Mouse (Mus musculus): ENCODE results near the gene Frmpd4.

Frmpd4 gene

DNA sequence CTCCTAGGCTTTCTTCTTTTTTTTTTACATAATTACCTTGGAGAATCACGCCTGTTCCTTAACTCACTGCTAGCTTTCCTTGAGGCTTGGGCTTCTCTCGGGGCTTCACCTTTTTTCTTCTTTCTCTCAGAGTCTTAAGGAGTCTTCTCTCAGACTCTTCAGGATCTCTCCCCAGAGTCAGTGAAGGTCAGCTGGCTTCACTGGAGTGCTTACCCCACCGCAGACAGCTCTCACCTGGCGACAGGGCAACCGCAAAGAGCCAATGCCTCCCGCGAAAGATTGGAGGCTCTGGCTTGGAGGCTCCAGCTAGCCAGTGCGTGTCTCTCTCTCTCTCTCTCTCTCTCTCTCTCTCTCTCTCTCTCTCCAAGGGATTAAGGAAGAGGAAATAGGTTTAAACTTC lies 453.0 kb downstream of the Frmpd4 start:
- no peak for DNase-seq (ENCODE audit: low spot score)

DNA sequence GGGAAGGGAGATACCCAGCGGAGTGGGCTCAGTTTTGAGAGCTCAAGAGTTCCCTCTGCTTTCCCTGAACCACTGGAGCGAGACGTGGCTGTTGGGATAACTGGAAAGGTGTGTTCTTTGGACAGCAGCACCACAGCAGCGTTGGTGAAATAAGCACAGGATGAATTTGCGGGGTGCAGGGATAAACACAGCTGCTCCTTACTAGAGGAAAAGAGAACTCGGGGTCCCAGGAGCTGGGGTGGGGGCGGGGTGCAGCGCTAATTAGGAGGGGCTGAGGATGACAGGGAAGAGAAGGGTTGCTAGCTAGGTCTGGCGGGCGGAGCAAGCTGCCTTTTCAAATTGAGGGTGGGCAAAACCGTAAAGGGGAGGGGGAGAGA lies 453.5 kb downstream of the Frmpd4 start:
- DNase-seq (ENCODE audit: low spot score) = no peak

DNA sequence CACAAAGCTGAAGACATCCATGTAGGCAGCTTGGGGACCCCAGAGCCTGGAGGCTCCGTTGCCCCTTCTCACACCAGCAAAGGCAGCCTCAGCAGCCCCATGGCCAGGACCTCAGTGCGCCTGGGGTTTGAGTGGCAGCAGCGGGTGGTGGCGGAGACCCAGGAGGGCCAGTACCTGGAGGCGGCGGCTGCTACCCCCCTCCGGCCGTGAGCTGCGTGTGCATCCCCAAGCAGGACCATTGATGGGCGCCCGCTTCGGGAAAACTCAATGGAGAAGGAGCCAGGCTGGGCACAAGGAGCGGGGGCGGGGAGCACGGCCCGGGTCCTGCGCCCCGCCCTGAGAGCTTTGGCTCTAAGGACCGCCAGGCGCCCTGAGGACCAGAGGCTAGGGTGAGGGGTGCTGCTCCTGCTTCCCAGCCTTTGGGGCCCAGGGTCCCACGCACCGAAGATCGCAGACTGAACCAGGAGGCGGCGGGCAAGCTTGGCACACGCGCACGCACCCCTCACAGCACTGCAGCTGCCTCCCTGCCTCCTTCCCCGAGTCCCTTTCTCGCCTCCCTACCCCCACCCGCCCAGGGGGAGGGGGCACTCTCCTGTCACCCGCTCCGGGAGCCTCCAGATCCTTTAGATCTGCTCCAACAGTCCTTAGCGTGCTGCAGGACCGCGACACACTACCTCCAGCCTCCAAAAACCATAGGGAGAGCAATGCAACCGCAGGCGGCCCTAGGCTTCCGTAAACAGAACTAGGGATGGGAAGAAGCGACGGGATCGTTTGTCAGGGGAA lies 454.0 kb downstream of the Frmpd4 start:
- DNase-seq (ENCODE audit: low spot score) = peak; percentile 4

DNA sequence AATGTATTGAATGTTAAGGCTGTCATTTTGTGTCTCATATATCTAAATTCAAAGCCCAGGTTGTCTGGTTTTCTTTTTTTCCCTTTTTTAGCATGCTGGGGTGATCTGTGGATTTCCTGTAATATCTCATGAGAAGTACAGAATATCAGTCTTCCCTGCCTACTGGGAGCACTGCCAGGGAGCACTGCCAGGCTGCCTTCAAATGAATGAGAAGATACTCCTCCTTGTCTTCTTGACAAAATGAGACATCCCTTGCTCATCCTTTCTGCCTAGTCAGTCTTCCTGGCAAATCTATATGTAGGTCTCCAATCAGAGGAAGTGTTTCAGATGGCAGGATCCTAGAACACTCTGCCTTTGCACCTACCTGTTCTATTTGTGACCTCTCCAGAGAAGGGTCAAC lies 535.4 kb downstream of the Frmpd4 start:
- DNase-seq (ENCODE audit: low spot score) = no peak

DNA sequence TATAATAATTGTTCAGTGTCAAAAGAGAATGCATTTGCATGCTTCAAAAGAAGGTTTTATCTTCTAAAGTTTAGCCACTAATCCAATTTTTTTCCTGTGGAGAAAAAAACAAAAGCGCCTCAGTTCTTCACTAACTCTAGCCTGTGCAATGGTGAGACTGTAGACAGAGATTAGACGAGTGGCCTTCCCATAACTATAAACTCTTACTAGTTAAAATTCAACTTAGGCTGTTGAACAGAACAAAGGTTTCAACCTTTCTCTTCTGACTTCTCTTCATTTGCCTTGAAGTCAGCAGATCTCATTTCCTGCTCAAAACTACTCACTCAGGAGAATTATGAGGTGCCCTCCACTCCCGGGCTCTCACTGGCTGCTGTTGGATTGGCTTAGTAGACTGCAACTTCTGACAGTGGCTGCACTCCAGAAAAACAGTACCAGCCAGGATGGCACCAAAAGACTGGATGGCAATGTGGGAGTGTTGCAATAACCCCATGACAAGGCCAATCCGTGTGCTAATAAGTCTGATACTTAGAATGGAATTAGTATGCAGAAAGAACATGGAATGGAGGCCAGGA lies 556.4 kb downstream of the Frmpd4 start:
- DNase-seq (ENCODE audit: low spot score) = no peak

DNA sequence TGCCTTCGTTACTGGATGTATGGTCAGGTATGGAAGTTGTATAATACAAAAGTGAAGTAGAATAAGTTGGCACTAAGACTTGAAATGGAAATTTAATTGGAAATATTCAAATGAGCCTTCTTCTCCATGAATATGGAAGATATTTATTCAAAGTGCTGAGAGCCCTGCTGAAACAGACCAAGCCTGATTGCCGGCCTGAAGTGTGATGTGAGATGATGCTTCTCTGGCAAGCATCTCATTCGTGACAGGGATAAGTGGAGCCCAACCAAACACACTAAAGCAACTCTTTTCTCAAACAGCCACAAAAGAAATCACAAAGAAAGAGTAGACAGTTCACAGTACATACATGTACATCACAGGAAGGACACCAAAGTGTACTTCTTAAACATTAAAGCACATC lies 559.2 kb downstream of the Frmpd4 start:
- no peak for DNase-seq (ENCODE audit: low spot score)

DNA sequence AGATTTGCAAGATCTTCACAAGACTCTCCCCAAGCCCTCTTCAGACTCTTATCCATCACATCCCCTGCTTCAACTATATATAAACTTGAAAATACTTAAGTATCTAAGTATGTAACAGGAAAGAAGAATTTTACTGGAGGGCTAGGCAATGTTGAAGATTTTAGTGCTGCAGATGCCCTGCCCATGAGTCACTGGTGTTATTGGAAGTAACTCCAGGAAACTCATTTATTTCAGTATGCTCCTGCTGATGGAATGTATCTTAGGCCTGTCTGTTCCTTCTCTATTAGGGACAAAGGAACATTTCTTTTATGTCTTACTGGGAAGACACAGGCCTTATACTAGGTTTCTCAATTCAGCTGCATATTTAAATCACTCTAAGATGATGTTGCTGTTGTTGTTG lies 592.2 kb downstream of the Frmpd4 start:
- DNase-seq (ENCODE audit: low spot score) = no peak

DNA sequence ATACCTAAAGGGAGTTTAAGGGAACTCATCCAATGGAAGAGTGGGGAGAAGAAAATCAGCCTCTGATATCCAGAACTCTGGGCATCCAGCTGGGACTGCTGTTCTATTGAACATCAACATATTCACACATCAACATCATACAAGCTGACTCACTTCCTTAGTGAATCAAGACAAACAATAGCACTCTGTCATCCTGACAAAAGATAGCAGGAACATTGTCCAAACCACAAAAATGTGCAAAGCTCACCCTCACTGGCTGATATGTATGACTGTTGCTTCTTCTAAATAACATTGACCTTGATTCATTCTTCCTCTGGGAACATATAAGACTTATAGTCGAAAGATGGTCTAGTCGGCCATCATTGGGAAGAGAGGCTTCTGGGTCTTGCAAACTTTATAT lies 625.8 kb downstream of the Frmpd4 start:
- DNase-seq (ENCODE audit: low spot score) = no peak

DNA sequence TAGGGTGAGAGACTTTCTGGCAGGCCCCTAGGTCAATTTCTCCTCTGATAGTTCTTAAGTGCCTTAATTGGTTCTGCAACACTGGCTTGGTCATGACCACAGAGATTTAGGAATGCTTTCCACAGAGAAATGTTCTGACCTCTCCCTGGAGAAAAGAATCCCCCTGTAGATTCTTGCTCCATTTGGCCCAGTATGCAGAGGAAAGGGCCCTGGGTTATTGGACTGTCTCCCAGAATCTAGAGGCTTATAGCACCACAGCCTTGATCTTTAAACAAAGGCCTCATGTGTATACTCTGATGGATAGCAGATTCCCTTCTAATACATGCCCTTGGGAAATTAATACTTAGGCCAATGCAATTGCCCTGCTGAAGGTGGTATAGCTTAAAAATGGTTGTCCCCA lies 667.5 kb downstream of the Frmpd4 start:
- DNase-seq (ENCODE audit: low spot score) = no peak

DNA sequence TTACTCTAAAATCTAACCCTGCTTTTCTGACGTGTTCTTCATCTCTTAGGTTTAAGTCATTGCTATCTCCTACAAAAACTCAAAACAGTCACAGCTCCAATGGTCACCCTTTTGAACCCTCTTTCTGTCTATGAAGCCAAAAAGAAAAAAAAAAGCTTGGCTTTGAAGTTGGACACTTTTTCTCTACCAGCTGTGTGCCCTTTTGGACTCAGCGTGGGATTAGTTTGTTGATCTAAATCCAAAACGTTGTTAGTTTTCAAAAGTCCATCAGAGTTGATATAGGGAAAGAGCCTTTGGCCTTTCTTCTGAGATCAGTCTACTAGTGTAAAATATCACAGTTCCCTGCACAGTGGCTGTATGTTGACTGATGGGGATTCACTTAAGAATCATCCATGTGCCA lies 676.0 kb downstream of the Frmpd4 start:
- no peak for DNase-seq (ENCODE audit: low spot score)

DNA sequence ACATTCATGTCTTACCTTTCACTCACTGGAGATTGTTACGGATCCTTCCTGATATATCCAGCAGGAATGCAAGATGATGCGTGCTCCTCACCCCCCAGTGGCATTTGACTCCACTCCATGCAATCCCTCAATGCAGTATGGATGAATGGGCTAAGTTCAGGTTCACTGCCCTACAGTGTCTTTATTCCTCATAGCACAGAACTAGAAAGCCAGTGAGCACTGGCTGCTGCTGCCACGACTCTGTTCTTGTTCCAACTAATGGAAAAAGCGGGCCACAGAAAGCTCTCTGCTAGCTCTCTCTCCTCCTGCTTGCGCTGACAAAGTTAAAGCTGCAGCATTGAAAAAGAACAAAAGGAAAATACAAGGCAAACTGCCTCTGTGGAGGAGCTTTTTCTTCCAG lies 722.2 kb downstream of the Frmpd4 start:
- no peak for DNase-seq (ENCODE audit: low spot score)

DNA sequence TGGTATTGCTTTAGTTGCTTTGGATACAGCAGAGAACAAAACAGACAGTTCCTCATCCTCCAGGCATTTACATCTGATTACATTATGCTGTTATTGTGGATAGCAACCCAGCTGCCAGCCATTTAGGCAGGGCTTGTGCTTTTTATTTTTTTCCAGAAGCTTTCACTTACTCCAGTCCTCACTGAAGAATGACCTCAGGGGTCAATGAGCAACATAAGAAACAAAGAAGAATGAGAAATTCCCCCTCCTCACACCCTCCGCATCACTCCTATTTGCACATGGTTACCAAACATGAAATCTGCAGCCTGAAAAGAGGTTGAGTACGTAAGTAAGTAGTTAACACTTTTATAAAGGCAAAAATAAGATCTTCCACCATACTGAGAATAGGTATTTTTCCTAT lies 744.5 kb downstream of the Frmpd4 start:
- DNase-seq (ENCODE audit: low spot score) = no peak

DNA sequence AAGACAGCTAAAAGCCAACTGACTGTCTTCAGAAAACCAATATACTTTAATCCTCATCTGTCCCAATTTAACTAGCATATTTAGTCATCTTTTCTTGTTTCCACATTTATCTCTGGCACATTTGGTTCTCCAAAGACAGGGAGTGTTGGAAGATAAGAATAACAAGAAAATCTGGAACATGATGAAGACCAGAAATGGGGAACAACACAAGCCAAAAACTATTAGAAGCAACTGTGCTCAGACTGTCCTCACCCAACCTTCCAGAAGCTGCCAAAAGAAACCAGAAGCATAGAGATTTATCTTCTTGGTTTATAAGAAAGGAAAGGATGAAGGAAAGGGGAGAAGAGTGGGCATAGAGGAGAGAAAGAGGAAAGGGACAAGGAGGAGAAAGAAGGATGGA lies 748.6 kb downstream of the Frmpd4 start:
- DNase-seq (ENCODE audit: low spot score) = no peak

DNA sequence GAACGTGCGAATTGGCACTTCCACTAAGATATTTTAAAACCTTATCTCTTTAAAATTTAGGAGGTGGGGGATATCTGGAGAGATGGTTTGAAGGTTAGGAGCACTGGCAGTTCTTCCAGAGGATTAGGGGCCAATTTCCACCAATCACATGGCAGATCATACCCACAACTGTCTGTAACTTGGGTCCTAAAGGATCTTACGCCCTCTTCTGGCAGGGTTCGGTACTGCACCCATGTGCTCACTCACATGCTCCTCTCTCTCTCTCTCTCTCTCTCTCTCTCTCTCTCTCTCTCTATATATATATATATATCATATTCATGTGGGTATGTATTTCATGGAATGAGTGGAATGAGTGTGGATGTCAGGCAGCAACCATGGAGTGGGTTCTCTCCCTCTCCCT lies 759.7 kb downstream of the Frmpd4 start:
- no peak for DNase-seq (ENCODE audit: low spot score)

DNA sequence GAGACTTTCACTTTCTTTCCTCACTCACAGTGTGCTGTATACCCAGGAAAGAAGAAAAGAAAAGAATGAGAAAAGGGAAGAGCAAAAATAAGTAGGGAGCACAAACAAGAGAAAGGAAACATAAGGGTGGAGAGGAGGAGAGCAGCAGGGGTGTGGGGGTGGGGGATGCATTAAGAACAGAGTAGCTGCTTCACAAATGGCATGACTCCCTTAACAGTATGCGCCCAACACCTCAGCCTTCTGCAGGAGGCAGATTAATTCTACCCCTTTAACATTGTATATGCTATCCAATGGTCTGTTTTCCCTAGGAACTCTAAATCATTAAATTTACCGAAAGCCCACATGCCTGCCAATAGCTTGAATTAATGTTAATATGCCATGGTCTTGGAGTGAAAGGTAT lies 766.9 kb downstream of the Frmpd4 start:
- no peak for DNase-seq (ENCODE audit: low spot score)

DNA sequence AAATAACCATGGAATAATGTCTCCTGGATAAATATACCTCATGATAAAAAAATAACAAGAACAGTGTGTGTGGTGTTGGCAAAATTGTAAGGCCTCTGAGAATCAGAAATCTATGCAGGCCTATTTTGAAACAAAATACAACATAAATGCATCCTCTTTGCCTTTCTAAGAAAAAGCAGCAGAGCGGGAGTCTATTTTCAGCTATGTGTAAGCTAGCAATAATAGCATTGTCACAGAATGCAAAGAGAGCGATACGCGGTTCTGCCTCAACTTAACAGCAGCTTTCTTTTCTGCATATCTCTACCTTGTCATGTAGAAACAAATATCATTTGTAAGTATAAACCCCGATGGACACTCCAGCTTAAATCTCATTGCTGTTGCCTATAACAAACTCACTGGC lies 768.5 kb downstream of the Frmpd4 start:
- DNase-seq (ENCODE audit: low spot score) = no peak

DNA sequence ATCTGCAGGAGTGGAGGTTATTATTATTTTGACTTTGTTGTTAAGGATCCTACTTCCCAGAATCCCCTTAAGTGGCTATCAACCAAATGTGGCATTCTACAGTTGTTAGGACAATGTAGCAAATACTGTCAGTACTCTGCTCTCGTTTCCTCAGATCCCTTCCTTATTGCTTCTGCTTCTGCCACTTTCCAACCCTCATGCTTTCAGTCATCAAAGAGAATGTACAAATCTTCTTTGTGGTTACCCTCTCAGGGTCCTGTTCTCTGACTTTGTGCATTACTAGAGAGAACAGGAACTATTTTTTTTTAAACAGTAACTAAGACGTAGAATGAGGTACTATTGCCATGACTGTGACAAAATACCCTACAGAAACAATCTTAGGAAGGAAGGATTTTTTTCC lies 788.3 kb downstream of the Frmpd4 start:
- no peak for DNase-seq (ENCODE audit: low spot score)

DNA sequence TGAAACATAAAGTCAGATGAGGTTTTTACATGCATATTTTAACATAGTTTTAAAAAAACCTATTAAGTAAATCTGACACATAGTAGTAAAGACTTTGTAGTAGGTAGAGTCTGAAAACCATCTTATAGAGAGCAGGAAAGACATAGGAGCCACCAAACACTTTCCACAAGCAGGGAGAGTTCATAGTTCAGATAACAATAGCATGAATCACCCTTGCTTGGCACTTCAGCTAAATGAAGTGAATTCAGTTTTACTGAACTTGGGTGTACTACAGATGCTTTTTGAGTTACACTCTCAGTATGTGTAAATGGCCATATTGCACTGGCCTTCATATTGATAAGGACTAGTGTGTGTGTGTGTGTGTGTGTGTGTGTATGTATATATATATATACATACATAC lies 793.5 kb downstream of the Frmpd4 start:
- no peak for DNase-seq (ENCODE audit: low spot score)

DNA sequence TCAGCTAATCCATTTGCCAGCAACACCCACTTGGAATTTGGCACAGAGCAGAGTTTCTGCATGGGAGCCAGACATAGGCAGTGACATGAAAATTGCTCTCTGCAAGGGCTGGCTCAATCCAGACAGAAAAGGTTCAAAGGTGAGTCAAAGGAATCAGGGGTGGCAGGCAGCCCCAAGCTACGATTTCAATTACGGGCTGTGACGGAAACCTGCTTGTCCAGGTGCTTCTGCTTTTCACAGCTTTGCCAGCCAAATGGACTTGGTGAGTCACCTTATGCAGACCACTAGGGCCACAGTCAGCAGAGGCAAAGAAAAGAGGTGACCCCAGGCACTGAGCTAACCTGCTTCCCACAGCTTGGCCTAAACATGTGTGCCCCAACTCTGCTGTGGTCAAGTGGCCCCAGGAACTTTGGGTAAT lies 857.5 kb downstream of the Frmpd4 start:
- no peak for DNase-seq (ENCODE audit: low spot score)

DNA sequence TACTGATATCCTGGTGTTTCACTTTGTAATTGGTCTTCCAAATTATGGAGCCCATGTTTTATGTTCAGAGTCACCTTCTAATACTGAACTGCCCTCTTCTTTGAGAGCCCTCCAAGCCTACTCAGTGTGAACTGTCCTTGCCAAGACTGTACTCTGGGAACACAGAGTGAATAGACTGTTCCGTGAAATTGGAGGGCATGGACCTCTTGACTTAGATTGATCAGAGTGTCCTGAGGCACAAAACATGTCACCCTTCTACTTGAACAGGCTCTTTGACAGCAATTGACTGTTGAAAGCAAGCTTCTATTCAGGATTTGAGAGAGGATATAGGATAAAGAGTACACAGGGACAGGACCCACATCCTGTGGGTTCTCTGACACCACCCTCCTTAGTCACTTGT lies 857.9 kb downstream of the Frmpd4 start:
- no peak for DNase-seq (ENCODE audit: low spot score)

DNA sequence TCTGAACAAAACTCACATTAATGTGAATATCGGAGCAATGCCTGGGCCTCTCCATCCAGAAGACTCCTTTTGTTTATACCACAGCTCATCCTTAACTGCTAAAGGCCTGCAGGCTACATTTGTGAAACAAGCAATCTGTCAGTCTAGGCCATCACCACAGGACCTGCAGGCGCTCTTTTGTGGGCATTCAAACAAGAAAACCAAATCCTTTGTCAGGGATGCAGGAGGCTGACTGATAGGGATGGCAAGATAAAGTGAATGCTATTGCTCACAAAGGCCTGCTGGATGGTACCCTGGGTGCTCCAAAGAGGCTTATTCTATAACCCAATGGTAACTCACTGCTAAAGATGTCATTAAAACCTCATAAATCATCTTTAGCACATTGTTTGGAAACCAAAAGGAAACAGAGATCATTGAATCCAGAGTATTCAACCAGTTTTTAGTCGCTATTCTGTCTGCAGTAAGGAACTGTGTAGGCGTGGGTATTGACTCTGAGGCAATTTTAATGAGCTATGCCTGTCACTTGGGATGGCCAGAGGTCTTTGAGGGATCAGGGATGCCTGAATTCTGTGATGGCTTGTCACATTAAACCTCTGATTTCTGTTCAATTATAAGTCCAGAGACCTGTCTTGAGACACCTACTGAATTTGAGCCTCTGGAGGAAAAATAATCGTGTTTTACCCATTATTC lies 922.1 kb downstream of the Frmpd4 start:
- DNase-seq (ENCODE audit: low spot score) = no peak

DNA sequence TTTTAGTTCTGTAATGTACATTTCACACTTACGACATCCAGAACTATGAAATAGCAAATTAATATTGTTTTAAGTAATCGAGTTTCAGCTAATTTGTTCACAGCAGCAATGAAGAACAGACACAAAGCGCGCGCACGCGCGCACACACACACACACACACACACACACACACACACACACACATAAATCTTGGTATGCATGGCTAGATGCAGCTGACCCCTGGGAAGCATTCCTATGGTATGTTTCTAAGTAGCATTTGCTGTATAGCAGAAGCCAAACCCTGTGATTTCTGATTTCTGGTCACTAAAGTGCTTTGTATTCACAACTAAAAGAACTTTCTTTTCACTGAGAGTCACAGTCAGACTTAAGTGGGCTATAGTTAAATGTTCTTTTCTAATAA lies 922.8 kb downstream of the Frmpd4 start:
- DNase-seq (ENCODE audit: low spot score) = no peak

DNA sequence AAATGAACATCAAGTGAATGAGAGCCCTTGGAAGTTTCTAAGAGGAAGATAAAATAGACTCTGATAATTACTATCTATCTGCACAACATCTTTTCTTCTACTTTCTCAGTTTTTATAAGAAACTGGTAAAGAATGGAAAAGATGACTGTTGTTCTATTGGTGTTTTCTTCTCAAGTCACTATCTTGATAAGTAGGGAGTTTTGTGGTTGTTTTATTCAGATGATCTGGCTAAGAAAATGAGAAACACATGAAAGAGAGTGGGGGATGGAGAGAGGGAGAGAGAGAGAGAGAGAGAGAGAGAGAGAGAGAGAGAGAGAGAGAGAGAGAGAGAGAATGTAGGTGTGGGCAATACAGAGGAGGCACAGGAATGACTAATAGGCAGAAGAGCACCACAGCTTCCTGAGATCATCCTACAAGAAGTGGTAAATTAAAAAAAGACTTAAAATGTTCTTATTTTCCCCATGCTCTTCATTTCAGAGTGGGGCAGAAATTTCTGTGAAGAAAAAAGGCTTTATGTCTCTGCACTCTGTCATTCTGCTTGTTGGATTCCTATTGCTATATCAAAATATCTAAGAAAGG lies 979.3 kb downstream of the Frmpd4 start:
- DNase-seq (ENCODE audit: low spot score) = no peak
